Mouse (Mus musculus): ENCODE measurements around the gene Asb12. TPM values are rescaled to one million over a fixed set of nuclear protein-coding genes. Genes with fewer than 3 reads are reported as not detected.
"Not testable (repeated sequence)": the region's sequence is repeated elsewhere in the genome, so short reads cannot be mapped to it uniquely, and the experiment has no call there.

Asb12 gene
- polyA plus RNA-seq (2012; rRNA removed) = 0.32 and 0.33 TPM in 2 replicates

DNA sequence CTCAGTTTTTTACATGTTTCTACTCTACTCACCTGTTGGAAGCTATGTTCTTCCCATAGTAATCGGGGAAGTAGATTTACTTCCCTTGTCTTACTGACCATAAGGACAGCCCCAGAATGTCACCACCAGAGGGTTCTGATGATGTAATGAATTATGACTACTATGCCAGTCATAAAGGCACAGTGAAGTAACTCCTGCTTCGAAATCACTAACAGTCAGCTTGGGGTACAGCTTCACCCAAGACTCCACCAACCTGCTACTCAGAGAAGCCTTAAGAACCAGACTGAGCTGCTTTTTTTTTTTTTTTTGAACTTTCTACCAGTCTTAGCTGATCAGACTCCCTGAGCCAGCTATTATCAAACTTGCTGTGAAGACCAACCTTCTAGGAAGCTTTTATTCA, at the start of gene Asb12, which contains the start of gene Pfn5:
Asb12 (minus strand) TSS at position 101 of the 400 bp plus-strand sequence.
Pfn5 (plus strand) TSS at position 218 of the 400 bp plus-strand sequence.
- TF ChIP-seq POLR2A (IDR thresholded peaks at IDR 0.05; ENCODE audit: borderline replicate concordance, extremely low read depth, insufficient read depth, insufficient read length, poor library complexity, severe bottlenecking) (no peak), CTCF (IDR thresholded peaks at IDR 0.05; ENCODE audit: borderline replicate concordance, extremely low read depth, insufficient read depth, insufficient read length) (no peak)
- DNase-seq (ENCODE audit: low read depth) = no peak

GRCm38 (mm10) chrX:95600609-95601008, 42.8 kb upstream of the Asb12 start:
- TF ChIP-seq POLR2A (IDR thresholded peaks at IDR 0.05; ENCODE audit: borderline replicate concordance, extremely low read depth, insufficient read depth, insufficient read length, poor library complexity, severe bottlenecking) (no peak), CTCF (IDR thresholded peaks at IDR 0.05; ENCODE audit: borderline replicate concordance, extremely low read depth, insufficient read depth, insufficient read length) (no peak)
- no peak for DNase-seq (ENCODE audit: low read depth)

DNA sequence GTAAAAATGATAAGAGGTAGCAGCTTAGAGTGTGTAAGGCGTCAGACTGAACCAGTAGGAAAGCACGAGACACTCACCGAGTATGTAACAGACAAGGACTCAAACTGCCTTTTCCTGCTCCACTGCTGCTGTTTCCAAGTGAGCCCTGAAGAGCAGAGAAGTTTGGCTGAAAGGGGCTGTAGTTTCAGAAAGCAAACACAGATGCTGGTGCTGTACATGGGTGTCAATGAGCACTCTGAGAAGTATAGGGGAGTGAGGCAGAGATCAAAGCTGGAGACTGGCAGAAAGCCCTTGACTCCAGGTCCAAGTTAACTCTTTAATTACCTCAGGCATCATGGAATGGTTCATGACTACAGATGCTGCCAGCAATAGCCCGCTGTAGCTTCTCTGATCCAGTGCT, 3.5 kb downstream of the Asb12 start:
- TF ChIP-seq POLR2A (IDR thresholded peaks at IDR 0.05; ENCODE audit: borderline replicate concordance, extremely low read depth, insufficient read depth, insufficient read length, poor library complexity, severe bottlenecking) (no peak), CTCF (IDR thresholded peaks at IDR 0.05; ENCODE audit: borderline replicate concordance, extremely low read depth, insufficient read depth, insufficient read length) (no peak)
- DNase-seq (ENCODE audit: low read depth) = no peak

GRCm38 (mm10) chrX:95535493-95535892, 22.3 kb downstream of the Asb12 start:
- DNase-seq (ENCODE audit: low read depth) = not testable (repeated sequence)

- TF ChIP-seq CTCF (IDR thresholded peaks at IDR 0.05; ENCODE audit: borderline replicate concordance, extremely low read depth, insufficient read depth, insufficient read length) (no peak), POLR2A (IDR thresholded peaks at IDR 0.05; ENCODE audit: borderline replicate concordance, extremely low read depth, insufficient read depth, insufficient read length, poor library complexity, severe bottlenecking) (no peak)
- no peak for DNase-seq (ENCODE audit: low read depth)
Measured at GRCm38 (mm10) chrX:95525166-95525565, 32.6 kb downstream of the Asb12 start.

DNA sequence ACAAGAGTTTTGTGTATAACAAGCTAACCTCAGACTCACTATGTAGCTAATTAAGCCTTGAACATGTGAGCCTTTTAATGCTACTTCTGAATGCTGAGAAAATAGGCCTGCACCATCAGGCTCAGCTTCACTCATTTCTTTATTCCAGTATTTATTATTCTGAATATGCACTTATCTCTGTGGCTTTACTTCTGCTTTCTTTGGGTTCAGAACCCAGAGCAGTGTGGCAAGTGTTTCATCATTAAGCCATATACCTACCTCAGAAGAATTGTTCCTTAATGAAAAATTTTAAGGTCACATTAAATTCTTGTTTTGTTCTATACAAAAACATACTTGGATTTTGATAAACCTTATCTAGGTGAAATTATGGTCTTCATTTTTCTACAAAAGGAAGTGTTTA, 33.9 kb downstream of the Asb12 start:
- TF ChIP-seq CTCF (IDR thresholded peaks at IDR 0.05; ENCODE audit: borderline replicate concordance, extremely low read depth, insufficient read depth, insufficient read length) = no peak
- no peak for TF ChIP-seq POLR2A (IDR thresholded peaks at IDR 0.05; ENCODE audit: borderline replicate concordance, extremely low read depth, insufficient read depth, insufficient read length, poor library complexity, severe bottlenecking)
- DNase-seq (ENCODE audit: low read depth) = no peak

GRCm38 (mm10) chrX:95457166-95457565, 100.6 kb downstream of the Asb12 start:
- TF ChIP-seq POLR2A (IDR thresholded peaks at IDR 0.05; ENCODE audit: borderline replicate concordance, extremely low read depth, insufficient read depth, insufficient read length, poor library complexity, severe bottlenecking) (no peak), CTCF (IDR thresholded peaks at IDR 0.05; ENCODE audit: borderline replicate concordance, extremely low read depth, insufficient read depth, insufficient read length) (no peak)

DNA sequence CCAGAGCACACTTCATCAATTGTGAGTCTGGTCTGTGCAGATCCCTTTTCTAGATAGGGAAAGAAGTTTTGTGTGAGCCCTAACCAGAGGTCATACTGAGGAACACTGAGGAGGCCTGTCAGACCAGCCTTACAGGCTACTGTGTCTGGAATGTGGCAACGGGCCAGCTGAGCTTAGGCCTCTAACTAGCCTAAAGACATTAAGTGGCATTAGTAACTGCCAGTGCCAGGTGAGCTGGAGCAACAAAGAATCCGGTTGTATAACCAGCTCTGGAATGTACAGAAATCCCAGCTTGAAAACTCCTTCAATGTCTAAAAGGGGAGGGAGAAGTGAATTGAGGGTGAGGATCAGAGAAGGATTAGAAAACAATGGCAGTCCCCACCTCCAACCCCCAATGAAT, 111.9 kb downstream of the Asb12 start:
- no peak for DNase-seq (ENCODE audit: low read depth)
- TF ChIP-seq POLR2A (IDR thresholded peaks at IDR 0.05; ENCODE audit: borderline replicate concordance, extremely low read depth, insufficient read depth, insufficient read length, poor library complexity, severe bottlenecking) = no peak
- no peak for TF ChIP-seq CTCF (IDR thresholded peaks at IDR 0.05; ENCODE audit: borderline replicate concordance, extremely low read depth, insufficient read depth, insufficient read length)

More at GRCm38 (mm10) chrX:95457166-95457565, 100.6 kb downstream of the Asb12 start:
- DNase-seq (ENCODE audit: low read depth) = no peak

DNA sequence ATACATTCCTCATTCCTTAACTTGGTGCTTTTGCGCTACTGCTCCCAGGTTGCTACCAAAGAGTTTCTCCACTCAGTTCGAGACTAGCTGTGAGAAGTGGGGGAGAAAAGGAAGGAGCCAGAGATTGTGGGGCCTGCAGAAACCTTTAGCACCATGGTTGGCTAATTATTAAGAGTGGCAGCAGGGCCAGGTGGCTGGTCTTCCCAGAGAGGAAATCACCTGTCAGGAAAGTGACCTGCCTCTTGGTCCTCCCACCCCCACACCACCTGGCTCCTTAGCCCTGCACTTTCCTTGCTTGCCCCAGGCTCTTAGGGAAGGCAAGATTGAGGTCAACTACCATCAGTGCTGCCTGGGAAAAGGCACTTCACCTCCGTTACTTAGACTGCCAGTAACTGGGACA, 112.6 kb downstream of the Asb12 start:
- TF ChIP-seq CTCF (IDR thresholded peaks at IDR 0.05; ENCODE audit: borderline replicate concordance, extremely low read depth, insufficient read depth, insufficient read length) (no peak), POLR2A (IDR thresholded peaks at IDR 0.05; ENCODE audit: borderline replicate concordance, extremely low read depth, insufficient read depth, insufficient read length, poor library complexity, severe bottlenecking) (no peak)
- no peak for DNase-seq (ENCODE audit: low read depth)

DNA sequence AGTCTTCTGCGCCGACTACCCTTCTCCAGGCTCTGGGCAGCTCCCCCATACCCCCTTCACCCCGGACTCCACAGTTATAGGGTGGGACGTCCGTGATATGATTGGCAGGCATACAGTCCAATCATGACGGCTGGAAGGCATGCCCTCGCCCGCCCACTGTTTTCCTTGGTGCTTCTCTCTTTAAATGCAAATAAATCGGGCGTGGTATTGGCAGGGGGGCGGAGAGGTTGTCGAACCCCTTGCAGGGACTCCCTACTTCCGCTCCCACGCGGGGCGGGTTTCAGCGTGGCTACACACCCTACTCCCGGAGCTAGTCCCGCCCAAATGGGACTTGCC, 113.0 kb downstream of the Asb12 start, which contains the start of gene Amer1:
Amer1 (minus strand) TSS at position 97 of the 336 bp plus-strand sequence.
- TF ChIP-seq POLR2A (IDR thresholded peaks at IDR 0.05; ENCODE audit: borderline replicate concordance, extremely low read depth, insufficient read depth, insufficient read length, poor library complexity, severe bottlenecking) (0 out of 2 replicates have a peak, but pooled peaks have one; percentile 64), CTCF (IDR thresholded peaks at IDR 0.05; ENCODE audit: borderline replicate concordance, extremely low read depth, insufficient read depth, insufficient read length) (no peak)
- peak; percentile 97 for DNase-seq (ENCODE audit: low read depth)

- peak; percentile 74 for DNase-seq (ENCODE audit: low read depth)
- TF ChIP-seq POLR2A (IDR thresholded peaks at IDR 0.05; ENCODE audit: borderline replicate concordance, extremely low read depth, insufficient read depth, insufficient read length, poor library complexity, severe bottlenecking) = no peak; the same call in 1 of the 2 replicates
- TF ChIP-seq CTCF (IDR thresholded peaks at IDR 0.05; ENCODE audit: borderline replicate concordance, extremely low read depth, insufficient read depth, insufficient read length) = no peak
Measured at GRCm38 (mm10) chrX:95443898-95444775, 113.7 kb downstream of the Asb12 start.

DNA sequence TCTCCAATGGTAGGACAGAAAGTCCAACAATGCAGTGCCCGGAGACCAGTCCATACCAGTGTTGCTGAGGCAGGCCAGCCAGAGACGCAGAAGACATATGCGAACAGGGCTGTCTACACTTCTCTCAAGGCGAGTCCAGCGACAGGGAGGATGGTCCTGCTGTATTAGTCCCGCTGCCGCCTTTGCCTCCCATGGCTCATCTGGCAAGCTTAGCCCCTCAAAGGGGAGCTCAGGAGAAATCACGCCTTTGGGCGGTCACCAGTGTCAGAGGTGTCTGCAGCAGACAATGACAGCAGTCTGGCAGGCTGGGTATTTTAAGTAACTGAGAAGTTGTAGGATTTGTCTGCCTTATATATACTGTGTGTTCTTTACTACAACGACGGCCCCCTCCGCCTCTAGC, 114.4 kb downstream of the Asb12 start:
- TF ChIP-seq POLR2A (IDR thresholded peaks at IDR 0.05; ENCODE audit: borderline replicate concordance, extremely low read depth, insufficient read depth, insufficient read length, poor library complexity, severe bottlenecking) (no peak), CTCF (IDR thresholded peaks at IDR 0.05; ENCODE audit: borderline replicate concordance, extremely low read depth, insufficient read depth, insufficient read length) (no peak)
- peak; percentile 50 for DNase-seq (ENCODE audit: low read depth)

Data from brain, embryonic 14.5 days (tissue).